Mouse (Mus musculus): ENCODE measurements at regions not wholly inside any gene's neighbourhood (a gene's known extent, or its start where the extent isn't known, plus 50 kb on each side); places are given as distances from the start of the nearest gene placed in this dataset.

GRCm38 (mm10) chr13:83394773-83395172, 109.1 kb upstream of the Mef2c start:
- TF ChIP-seq CTCF (IDR thresholded peaks at IDR 0.05; ENCODE audit: extremely low read depth, insufficient read depth, low read length): no peak
- TF ChIP-seq POLR2A (IDR thresholded peaks at IDR 0.05; ENCODE audit: extremely low read depth, insufficient read depth, low read length): no peak

Measured in cortical plate, adult 2 months (tissue).